Mouse (Mus musculus) frontal cortex, adult 2 months (tissue): ENCODE results near the gene Cdrt4. TPM values are rescaled to one million over a fixed set of nuclear protein-coding genes. Genes with fewer than 3 reads are reported as not detected.

Source experiments
- DNase-seq, 2 experiments: peaks; one replicate each; pipeline ENCODE4 v3.0.0; 2022; ENCODE audit warnings: low spot score in 1 of 2; ENCODE audit errors: extremely low spot score in 1 of 2
- polyA plus RNA-seq: library from polyadenylated mRNA; depleted of rRNA; stranded (reverse); fragments of >200 nt; gene quantifications from 2 replicates; pipeline ENCODE4 v1.2.3, GENCODE M21; 2012

Cdrt4 gene
- polyA plus RNA-seq, 1 experiment = 0.40 TPM

DNA sequence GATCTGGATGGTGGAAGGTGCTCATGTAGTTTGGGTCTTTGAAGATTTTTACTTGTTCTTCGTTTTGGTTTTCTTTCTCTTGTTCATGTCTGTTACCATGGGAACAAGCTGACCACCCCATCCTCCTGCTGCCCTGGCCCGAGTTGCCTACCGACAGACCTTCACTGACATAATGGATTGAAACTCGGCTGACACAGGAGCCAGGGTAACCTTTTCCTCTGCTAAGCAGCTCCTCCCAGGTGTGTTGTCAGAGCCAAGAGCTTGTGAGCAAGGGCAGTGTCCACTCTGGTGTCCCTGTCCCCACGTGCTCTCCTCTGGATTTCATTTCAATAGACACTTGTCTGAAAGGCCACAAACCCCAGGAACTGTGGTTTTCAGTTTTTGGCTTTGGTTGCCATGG is 12.1 kb upstream of the Cdrt4 start:
- DNase-seq = no peak

DNA sequence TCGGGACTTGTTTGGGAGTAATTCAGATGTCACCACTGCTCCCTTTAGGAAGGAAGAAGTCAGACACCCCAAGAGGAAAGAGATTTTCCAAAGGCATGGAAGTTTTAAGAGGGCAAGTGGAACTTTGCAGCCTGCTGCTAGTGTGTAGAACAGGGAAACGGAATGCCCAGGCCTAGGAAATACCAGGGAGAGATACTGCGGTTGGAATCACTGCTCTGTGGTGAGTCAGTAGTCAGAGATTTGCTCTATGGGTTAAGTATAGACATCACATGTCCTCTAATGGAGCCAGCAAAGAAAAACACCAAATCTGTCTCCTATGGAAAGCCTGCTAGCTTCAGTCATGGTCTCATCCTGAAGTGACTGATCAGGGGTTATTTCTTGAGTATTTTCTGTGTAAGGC is 10.8 kb upstream of the Cdrt4 start:
- DNase-seq = no peak

DNA sequence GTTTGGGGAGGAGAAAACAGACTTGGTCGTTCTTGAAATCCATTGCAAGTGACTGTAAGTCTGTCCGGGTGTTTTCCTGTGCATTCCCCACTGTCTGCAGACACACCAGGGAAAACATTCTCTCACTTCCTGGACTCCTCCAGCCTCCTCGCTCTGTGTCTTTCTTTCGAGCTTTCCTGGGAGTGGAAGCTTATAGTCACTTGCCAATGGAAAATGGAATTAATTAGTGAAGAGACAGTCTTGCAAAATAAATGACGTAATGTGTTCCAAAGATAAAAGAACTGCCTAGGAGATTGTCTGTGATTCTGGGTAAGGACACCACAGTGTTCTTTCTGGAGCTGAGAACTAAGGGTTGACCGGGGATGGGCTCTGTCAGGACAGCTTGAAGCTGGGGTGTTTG is 7.5 kb upstream of the Cdrt4 start:
- no peak for DNase-seq

DNA sequence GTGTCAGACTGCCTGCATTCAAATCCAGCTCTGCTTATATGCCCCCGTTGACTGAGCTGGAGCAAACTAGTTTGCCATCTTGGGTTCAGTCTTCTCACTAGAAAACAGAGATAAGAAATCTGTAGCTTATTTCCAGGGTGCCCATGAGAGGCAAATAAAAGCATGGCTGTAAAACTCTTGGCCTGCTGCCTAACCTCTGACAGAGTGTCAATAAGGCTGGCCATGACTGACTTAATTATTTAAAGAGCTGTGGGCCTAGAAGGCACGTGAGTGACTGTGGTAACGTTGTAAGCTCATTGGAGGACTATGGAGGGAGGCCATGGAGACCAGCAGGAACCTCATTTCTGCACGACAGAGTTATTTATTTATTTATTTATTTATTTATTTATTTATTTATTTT is 5.5 kb upstream of the Cdrt4 start:
- DNase-seq = no peak

DNA sequence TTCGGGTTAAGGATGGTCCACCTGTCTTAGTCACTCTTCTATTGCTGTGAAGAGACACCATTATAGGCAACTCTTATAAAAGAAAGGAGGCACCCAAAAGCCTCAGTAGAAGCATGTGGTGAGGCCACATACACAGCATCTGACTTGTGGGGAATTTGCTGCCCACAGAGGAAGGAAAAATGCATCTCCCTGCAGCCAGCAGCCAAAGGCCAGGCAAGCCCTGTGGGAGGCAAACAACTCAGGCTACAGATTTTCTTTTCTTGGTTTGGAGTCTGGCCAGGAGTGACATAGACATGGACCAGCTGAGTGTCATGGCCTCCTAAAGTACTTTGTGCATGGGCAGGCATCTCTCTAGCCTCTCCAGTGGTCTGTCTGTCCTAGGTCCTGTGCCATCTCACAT is 1.4 kb upstream of the Cdrt4 start:
- DNase-seq = no peak

DNA sequence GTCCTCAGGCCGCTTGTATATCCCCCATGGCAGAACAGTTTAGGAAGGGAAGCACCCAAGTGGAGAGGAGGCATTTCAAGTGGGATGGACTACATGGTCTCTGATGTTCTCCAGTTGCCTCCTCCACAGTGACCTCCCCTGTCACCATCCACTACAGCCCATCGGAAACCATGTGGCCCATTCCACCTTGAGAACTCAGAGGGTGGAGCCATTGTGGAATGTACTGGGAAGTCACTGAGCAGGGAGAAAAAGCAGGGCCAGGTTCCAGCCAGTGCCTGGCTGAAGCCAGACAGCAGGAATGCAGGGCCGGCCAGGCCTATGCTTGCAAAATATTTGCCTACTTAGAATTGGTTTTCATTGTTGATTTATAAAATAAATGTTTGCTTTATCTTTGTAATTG is 3.8 kb downstream of the Cdrt4 start:
- no peak for DNase-seq

DNA sequence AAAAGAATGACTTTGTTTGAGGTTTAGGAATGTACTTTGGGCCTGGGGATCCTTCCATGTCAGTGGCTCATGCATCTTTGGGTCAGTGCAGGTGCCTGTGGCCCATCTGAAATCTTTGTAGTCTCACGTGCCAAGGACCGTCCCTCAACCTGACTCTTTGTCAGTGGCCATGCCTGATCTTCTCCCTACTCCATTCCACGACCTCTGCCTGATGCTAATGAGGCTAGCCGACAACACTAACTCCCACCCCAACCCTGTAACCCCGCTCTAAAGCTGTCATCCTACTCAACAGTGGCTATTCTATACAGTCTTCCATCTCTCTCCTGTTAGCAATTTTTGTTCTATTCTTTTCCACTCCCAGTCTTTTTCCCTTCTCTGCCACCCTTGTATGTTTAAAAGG is 4.2 kb downstream of the Cdrt4 start:
- no peak for DNase-seq

DNA sequence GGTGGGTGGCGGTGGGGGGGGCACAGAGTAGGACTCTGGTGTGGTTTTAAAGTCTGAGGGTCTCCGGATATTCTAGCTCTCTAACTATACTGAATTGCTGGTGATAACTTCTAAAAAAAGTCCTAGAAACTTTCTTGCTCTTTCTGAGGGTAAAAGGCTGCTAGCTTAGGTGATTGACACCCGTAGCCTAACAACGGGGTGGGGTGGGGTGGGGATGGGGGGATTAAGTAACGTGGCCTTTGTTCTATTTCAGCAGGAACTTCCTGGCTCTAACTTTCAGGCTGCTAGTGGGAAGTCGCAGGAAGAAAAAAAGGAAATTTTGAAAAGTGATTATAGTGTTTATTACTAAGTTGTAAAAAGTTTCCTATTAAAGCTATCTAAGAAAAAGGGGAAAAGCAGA is 4.8 kb downstream of the Cdrt4 start:
- DNase-seq = no peak

DNA sequence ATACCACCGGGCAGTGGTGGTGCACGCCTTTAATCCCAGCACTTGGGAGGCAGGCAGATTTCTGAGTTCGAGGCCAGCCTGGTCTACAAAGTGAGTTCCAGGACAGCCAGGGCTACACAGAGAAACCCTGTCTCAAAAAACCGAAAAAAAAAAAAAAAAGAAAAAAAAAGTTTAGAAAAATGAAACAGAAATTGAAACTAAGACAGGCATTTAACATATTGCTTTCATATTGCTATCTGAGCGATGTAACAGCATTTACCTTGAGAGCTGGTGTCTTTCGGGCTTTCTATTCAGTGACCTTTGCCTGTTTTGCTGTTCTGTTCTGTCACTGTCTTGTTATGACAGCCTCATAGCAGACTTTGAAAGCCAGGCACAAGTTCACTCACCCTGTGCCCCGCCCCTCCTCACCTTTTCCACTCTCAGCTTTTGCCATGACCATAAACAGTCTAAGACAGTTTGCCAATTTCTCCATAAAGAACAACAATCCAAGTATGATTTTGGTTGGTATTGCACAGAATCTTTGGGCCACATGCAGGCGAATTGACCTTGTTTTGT is 6.7 kb downstream of the Cdrt4 start:
- no peak for DNase-seq

DNA sequence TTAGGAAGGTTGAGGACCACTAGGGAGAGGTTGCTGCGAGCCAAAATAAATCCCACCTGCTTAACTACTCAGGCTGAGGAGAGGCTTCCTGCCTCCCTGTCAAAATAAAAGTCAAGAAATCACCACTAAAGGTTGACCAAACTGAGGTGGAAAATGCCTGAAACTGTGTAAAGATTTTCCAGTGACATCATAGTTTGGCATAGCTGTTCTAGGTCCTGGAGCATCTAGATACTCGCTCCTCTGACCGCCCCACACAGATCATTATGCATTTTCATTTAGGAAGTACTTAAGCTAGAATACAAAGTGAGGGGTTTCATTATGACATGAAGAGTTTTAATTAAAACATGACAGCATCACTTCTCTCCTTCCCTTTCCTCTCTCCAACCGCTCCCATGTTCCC is 12.3 kb downstream of the Cdrt4 start:
- no peak for DNase-seq

DNA sequence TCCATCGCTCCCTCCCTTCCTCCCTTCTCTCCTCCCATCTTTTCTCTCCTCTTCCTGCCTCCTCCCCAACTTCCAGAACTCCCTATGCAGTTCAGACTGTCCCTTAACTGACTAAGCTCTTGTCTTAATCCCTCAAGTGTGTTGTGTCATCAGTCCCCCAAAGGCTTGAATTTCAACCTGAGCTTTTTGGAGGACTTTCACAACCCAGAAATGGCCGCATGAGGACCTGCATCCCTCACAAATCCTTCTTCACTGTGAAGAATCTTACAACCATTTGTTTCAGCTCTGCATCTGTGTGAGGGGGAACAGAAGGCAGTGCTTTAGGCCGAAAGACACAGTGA is 15.4 kb downstream of the Cdrt4 start:
- DNase-seq = no peak

DNA sequence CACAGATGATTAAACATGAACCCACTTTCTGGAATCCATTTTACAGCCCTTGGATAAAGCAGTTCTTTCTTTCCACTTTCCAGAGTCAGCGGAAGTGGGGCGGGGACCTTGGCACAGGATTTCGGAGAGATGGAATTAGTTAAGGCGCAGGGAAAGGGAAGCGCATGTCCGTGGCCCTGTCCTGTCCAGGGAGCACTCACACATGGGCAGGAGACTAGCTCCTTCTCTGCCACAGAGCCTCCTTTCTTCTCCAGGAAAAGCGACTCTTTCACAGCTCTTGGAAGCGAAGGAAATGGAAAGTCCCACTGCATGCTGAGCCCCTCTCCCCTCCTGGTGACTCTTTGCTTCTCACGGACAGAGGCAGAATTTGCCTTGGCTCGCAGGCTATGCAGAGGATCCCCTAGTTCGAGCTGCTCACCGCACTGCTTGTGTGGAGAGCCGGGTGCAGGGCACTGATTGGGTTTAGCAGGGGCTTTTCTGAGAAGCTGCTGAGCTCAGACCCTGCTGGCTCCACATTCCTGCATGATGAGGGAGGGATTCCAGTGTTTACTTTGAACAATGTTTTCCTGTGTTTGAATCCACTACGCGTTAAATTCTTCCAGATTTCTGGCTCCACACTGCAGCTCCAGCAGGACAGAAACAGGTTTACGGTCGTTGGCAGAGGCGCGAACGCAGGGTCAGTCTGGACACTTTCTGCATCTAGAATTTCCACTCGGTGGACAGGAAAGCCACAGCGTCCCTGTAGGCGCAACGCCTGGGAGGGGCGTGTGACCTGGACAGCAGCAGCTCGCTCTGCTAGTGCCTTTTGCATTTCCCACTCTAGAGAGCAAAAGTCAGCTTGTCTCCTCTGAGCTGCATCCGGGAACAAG is 16.0 kb downstream of the Cdrt4 start:
- peak in 1 of 2 experiments; percentile 38 for DNase-seq

DNA sequence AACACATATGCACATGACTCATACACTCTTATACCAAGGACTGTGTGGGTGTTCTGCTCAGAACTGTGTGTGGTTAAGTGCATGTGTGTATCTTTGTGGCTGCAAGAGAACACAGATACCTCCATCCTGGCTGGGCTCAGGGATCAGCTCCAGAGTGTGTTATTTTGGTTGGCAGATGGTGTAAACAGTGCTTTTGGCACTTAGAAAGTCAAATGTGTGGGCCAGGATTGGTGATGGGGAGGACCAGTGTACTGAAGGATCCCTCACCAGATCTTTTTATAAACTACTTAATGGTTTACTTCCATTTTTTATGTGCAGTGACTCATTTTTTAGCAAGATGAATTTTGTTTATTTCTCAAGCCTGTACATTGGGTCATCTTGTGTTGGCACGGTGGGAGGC is 26.2 kb downstream of the Cdrt4 start:
- DNase-seq = no peak

DNA sequence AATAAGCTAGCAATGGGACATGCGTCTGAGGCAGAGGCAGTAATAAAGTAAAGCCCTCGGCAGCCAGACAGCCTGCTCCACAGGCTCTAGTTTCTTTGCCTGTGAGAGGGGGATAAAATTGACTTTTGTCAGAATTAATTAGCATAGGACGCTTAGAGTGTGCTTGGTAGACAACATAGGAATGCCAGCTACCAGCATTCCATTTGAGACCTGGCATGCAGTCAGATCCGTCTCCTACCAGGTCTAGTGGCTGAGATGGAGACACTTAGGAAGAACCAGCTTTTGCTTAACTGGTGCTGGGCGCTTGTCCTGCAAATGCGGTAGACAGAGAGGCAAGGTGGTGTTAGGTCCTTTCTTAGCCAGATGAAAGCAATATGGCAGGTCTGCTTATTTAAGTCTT is 27.9 kb downstream of the Cdrt4 start:
- no peak for DNase-seq

DNA sequence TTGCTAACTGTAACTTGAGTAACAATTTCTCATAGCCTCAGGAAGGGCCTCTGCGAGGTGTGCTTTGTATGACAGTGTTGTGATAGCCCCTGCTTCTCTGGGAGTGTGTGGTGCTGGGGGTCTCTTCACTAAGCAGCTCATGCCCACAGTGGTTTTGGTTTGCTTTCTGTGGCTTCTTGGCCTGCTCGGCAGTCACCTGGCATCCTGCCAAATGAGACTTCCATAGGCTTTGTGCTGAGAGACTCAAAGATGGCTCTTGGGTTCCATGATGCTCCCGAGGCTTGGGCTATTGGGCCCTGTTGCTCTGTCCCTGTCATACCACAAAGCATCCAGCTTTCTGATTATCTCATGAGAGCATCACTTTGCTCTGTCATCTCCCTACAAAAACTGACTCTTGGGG is 30.7 kb downstream of the Cdrt4 start:
- no peak for DNase-seq

DNA sequence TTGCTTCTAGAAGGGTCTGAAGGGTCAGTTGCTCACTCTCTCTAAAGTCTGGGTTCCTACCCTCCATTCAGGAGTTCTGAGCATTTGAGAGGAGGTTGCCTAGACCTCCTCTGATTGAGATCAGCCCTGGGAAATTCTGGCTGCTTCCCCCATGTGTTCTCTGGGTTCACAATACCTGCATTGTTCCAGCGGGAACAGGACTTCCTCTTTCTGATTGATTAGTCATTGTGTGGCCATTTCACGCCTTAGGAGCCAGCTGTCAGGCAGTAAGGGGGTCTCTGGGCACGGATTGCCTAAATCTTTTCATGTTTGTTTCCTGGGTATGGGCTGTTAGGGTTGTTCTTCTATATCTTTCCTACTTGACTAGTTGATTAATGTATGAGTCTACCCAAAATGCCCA is 32.8 kb downstream of the Cdrt4 start:
- DNase-seq = no peak

DNA sequence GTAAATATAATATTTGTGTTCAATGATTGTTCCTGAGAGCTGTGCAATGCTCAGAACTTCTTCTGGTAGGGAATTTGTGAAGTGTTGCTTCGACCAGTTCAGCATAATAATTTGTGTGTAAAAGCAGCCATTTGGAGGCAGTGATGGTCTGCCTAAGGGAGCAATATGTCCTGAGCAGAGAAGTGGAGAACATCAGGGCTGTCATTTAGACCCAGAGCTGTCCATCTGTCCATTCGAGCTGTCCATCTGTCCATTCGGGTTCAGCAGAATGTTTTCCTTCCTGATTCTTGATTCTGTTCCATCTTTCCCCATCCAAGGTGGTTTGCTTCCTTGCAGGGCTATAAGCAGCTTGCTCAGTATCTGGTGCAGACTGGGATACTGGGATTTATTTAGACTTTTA is 33.4 kb downstream of the Cdrt4 start:
- DNase-seq = no peak

DNA sequence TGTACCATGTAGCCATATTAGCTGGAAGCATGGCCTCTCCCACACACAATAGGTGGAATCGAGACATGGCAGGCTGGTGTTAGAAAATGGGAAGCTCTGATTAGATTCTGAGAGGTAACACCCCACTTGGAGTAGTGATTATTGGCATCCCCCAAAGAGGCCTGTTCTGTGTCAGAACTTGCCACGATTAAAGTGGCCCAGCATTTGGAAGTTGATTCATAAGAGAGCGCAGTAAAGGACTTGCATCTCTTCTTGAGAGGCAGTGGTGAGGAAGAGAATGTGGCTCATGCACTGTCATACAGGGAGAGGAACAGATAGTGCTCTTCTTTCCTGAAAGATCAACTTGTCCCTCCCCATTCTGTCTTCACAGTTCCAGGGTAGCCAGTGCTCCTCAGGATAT is 34.1 kb downstream of the Cdrt4 start:
- DNase-seq = no peak

DNA sequence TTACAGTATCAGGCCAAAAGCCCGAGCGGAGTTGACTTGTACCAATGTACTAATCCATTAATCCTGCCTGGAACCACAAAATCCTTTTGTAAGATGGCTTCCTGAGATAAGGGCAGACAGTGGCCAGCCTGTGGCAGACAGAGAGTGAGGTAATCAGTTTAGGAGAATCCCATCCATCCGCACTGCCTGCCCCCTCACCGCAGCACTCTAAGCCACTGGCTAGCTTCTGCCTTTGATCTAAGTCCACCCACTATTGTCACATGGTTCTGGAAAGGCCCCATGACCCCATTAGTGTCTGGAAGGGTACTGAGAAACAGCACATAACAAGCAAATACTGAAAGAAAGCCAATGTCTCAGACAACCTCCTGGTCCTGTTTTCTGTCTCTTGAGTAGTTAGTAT is 35.6 kb downstream of the Cdrt4 start:
- DNase-seq = no peak

DNA sequence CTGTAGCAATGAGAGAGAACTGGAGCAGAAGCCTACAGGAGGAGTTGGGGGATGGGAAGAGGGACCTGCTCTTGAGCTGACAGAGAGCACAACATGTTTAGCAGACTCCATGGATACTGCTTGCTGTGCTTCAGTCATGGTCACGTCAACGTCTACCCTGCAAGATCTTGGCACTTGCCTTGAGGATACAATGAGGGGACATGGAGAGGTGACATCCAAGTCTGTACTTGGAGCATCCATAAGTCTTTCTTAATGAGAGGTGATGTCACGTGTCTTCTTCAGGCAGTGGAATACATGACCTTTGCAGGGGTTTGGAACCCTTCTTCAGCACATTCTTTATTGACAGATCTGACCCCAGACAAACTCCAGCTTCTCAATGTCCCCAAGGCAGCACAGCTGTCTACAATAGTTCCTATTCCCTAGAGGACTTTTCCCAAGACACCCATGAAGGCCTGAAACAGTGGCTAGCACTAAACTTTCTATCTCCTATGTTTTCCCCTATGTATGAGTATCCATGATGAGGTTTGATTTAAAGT is 39.2 kb downstream of the Cdrt4 start:
- no peak for DNase-seq

DNA sequence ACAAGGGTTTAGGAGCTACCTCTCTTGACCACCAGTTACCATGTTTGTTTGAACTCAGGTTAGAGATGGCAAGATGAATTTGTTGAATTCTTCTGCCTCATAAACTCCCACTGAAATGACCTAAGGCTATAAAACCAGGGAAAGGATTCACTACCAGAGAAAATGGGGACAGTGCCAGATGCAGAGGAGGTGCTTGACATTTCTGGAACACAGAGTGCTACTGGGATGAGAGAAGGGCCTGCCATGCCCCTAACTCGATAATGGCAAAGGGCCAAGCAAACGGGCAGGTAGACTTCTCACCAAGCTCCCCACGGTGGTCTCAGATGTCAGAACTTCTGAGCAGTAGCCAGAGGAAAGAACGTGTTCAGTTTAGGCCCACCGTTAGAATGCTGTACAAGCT is 39.8 kb downstream of the Cdrt4 start:
- no peak for DNase-seq

DNA sequence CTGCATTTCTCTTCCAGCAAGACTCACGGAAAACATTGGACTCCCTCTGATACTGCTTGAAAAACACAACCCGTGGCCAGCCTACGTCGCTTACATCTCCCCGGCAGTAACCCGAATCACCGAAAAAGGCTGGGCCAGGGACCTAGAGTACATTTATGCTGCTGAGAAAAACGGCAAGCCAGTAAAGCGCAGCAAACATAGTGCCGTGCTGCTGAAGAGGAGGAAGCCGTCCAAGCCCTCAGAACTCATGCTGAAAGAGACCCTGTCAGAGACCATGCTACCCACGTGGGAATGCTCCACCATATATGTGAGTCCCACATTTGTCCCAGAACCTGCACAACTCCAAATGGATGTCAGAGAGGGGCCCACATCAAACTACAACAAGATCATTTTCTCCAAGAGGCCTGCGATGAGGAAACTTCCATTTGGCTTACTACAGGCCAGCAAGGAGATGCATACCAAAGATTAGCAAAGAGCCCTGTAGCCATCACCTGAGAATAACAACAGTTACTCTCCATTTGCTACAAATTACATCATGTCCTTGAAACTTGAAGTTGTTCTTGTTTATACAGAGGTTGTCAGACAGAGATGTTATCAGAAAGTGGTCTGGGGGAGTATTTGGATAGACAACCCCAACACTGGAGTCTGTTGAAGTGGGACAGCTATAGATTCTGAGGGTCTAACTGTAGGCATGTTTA is 41.7 kb downstream of the Cdrt4 start:
- DNase-seq = no peak
